Mouse (Mus musculus): ENCODE measurements around the gene Adarb2. TPM values are rescaled to one million over a fixed set of nuclear protein-coding genes. Genes with fewer than 3 reads are reported as not detected.

The Adarb2 gene
- polyA plus RNA-seq, 1 experiment, result 8.3 TPM

DNA sequence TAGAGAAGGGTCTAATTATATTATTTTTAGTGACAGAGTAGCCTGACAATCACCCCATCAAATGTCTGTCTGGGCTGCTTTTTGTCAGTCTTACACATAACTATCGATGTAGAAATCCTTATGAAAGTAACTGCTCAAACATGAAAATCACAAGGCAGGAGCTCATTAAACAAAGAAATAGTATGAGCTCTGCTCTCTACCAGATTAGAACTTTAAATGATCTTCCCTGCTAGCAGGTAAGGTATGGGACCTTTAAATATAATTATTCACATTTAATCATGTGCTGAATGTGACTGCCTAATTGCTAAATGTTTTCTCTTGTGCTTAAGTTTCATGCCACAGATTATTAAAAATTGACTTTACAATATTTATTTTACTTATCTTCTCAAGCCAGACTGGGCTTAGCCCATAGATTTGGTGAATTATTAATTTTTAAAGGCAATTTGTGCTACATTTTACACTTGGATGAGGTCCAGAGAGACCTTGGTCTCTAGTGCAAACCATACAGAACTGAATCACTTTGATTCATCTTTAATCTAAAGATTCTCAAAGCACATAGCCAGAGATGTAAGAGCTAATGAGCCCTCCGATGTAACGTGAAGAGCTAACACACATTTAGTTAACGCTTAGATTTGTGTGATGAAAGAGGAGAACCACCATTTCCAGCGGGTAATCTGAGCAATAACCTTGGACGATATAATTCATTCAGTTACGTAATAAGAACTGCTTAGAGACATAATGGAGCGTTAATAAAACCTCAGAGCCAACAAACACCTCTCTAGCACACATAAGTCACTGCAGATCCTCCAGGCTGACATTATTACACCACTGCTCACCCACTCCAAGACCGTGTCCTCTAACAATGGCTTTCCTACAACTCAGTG is 323.3 kb downstream of the Adarb2 start:
- TF ChIP-seq CTCF (IDR thresholded peaks at IDR 0.05; ENCODE audit: extremely low read depth, insufficient read depth, low read length), result no peak
- no peak for TF ChIP-seq POLR2A (IDR thresholded peaks at IDR 0.05; ENCODE audit: extremely low read depth, insufficient read depth, low read length)
- Histone ChIP-seq H3K27ac (ENCODE audit: insufficient read depth, low read length) (no peak overlapping the region), H3K4me1 (ENCODE audit: control insufficient read depth, insufficient read depth, low read length) (no peaks in the 10 kb centered on the region; the same call in 1 of the 2 replicates), H3K4me3 (ENCODE audit: insufficient read depth, low read length) (no peak overlapping the region)

DNA sequence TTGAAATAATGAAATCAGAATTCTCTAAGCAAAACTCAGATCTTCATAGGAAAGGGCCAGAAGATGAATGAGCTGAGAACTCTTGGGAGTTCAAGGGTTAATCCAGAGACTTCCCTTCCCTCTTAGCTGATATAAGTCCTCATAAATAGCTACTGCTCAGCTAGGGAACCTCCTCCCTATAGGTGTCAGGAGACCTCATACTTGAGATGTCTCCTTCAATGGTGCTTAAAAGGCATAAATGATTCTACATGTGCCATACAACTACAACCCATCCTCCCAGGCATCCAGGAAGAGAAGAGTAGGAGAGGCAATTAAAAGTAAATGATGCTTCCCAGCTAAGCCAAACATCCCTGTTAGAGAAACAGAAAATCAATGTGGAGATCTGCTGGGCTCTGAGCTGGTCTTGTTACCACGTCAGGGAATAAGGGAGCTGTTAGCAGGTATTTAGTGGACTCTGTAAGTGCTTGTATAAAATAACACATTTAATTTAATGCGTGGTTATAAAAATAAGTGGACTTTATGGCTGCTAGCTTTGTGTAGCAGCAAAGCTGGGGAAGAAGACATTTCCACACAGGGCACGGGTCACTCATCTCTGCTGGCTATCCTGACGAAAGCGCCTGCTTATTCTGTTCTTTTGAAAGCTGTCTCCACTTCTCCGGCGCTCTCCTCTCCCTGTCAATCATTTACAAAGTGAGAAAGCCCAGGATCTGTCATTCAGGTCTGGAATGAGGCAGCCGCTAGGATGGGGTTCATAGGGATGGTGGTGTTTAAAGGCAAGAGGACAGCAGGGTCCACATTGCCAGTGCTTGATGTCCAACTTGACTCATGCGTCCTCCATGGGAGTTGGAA is 331.8 kb downstream of the Adarb2 start:
- no peak overlapping the region for H3K4me3 ChIP-seq (ENCODE audit: insufficient read depth, low read length)
- no peak overlapping the region for H3K27ac ChIP-seq (ENCODE audit: insufficient read depth, low read length)
- no peak for TF ChIP-seq POLR2A (IDR thresholded peaks at IDR 0.05; ENCODE audit: extremely low read depth, insufficient read depth, low read length)
- no peak for TF ChIP-seq CTCF (IDR thresholded peaks at IDR 0.05; ENCODE audit: extremely low read depth, insufficient read depth, low read length)
- no peaks in the 10 kb centered on the region for H3K4me1 ChIP-seq (ENCODE audit: control insufficient read depth, insufficient read depth, low read length)

DNA sequence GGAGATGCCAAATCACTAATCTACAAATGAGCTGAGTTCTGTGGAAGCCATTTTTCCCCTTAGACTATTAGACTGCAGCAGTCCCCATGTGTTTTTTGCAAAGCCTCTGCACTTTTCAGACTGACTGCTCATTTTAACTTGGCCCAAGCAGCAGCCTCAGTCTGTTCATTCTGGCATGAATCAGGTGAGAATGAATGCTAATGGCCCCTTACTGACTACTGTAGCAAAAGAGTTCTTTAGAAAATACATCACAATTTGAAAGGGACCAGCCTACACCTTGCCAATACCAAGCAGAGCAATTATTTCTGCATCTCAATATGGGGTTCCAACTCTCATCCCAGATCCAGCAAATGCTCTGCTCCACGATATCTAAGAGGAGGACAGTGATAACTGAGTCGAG is 335.8 kb downstream of the Adarb2 start:
- H3K4me3 ChIP-seq (ENCODE audit: insufficient read depth, low read length), result no peak overlapping the region
- no peak overlapping the region for H3K27ac ChIP-seq (ENCODE audit: insufficient read depth, low read length)
- H3K4me1 ChIP-seq (ENCODE audit: control insufficient read depth, insufficient read depth, low read length), result no peaks in the 10 kb centered on the region
- TF ChIP-seq CTCF (IDR thresholded peaks at IDR 0.05; ENCODE audit: extremely low read depth, insufficient read depth, low read length) (no peak), POLR2A (IDR thresholded peaks at IDR 0.05; ENCODE audit: extremely low read depth, insufficient read depth, low read length) (no peak)

DNA sequence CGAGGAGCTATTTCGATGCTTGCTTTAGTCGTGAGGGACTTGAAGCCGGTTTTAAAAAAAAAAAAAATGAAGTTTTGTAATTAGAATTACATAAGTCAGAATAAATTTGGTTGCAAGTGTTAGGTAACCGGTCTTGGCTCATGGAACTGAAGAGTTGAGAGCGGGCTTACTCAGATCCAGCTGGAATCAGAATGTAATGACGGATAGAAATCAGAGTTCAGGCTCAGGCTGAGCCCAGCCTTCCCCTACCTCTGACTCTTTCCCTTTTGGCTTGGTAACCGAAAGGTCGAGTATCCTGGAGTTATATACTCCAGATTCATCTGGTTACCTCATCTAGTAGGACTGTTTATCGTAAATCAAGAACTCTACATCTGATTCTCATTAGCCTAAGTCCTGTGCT is 336.2 kb downstream of the Adarb2 start:
- no peak overlapping the region for H3K4me3 ChIP-seq (ENCODE audit: insufficient read depth, low read length)
- H3K27ac ChIP-seq (ENCODE audit: insufficient read depth, low read length), result no peak overlapping the region
- TF ChIP-seq POLR2A (IDR thresholded peaks at IDR 0.05; ENCODE audit: extremely low read depth, insufficient read depth, low read length) (no peak), CTCF (IDR thresholded peaks at IDR 0.05; ENCODE audit: extremely low read depth, insufficient read depth, low read length) (no peak)
- no peaks in the 10 kb centered on the region for H3K4me1 ChIP-seq (ENCODE audit: control insufficient read depth, insufficient read depth, low read length)

DNA sequence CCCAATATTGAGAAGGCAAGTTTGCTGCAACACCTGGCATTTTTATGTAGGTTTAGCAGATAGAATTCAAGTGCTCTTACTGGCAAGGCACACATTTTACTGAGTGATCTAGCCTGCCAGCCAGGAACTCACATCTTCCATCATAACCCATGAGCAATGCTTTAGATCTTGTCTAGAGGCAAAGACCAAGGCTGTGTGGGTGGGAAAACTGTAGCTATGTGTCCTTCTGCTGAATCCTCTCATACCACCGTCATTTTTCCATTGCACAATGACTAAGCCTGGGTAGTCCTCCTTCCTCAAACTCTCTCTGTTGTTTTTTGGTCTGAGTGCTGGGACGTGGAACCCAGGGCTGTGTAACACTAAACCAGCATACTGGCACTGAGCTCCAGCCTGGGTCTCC is 340.0 kb downstream of the Adarb2 start:
- TF ChIP-seq POLR2A (IDR thresholded peaks at IDR 0.05; ENCODE audit: extremely low read depth, insufficient read depth, low read length) (no peak), CTCF (IDR thresholded peaks at IDR 0.05; ENCODE audit: extremely low read depth, insufficient read depth, low read length) (no peak)
- no peak overlapping the region for H3K27ac ChIP-seq (ENCODE audit: insufficient read depth, low read length)
- H3K4me1 ChIP-seq (ENCODE audit: control insufficient read depth, insufficient read depth, low read length), result no peaks in the 10 kb centered on the region
- H3K4me3 ChIP-seq (ENCODE audit: insufficient read depth, low read length), result no peak overlapping the region

DNA sequence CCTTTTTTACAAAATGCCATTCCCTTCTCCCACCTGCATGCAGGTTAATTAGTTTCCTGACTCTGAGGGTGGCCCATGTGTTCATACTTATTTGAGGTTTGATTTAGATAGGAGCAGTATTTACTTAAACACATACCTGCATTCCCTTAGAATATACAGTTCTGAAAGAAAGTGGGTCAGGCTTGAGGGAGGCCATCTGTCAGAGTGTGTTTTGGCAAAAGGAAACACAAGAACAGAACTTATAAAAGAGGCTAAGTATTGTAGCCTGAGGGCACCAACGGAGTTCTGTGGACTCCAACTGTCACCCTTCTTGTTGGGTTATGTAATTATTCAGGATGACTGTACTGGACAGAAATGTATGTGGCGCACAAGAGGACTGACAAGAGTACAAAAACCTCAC is 349.6 kb downstream of the Adarb2 start:
- TF ChIP-seq CTCF (IDR thresholded peaks at IDR 0.05; ENCODE audit: extremely low read depth, insufficient read depth, low read length) (no peak), POLR2A (IDR thresholded peaks at IDR 0.05; ENCODE audit: extremely low read depth, insufficient read depth, low read length) (no peak)
- Histone ChIP-seq H3K4me1 (ENCODE audit: control insufficient read depth, insufficient read depth, low read length) (no peaks in the 10 kb centered on the region), H3K4me3 (ENCODE audit: insufficient read depth, low read length) (no peak overlapping the region), H3K27ac (ENCODE audit: insufficient read depth, low read length) (no peak overlapping the region)

DNA sequence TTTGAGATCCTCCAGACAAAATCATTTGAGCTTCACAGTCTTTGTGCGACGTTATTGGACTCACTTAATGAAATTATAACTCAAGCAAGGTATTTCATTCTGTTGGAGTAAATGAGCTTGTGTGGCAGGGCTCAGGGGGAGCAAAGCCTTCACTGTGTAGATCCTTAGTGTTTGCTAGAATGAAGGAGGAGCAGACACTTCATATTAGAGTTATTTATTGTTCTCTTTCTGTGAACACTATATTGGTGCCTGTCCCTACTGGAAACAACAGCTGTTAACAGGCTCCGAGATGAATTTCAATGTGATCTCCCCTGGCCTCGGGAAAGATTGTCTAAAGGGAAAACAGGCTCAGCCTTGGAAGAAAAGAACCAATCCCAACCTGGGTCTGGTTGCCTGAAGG is 355.1 kb downstream of the Adarb2 start:
- no peak overlapping the region for H3K4me3 ChIP-seq (ENCODE audit: insufficient read depth, low read length)
- H3K27ac ChIP-seq (ENCODE audit: insufficient read depth, low read length), result no peak overlapping the region
- no peak for TF ChIP-seq CTCF (IDR thresholded peaks at IDR 0.05; ENCODE audit: extremely low read depth, insufficient read depth, low read length)
- no peak for TF ChIP-seq POLR2A (IDR thresholded peaks at IDR 0.05; ENCODE audit: extremely low read depth, insufficient read depth, low read length)
- H3K4me1 ChIP-seq (ENCODE audit: control insufficient read depth, insufficient read depth, low read length), result no peaks in the 10 kb centered on the region

DNA sequence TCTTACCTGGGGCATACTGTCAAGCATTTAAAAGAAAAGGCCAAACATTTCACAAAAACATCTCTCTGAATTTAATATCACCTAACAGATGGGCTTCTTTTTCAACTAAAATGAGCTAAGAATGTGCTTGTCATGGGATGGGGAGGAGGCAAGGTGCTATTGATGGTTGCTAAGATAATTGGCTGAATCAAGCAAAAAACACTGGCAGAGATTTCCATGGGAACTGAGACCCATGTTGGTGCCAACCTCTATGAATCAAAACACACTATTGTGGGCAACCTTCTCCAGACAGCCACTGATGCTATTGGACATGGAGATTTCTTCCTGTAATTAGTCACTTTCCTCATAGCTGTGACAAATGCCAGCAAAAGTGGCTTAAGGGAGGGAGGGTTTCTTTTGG is 357.8 kb downstream of the Adarb2 start:
- Histone ChIP-seq H3K4me3 (ENCODE audit: insufficient read depth, low read length) (no peak overlapping the region), H3K4me1 (ENCODE audit: control insufficient read depth, insufficient read depth, low read length) (no peaks in the 10 kb centered on the region), H3K27ac (ENCODE audit: insufficient read depth, low read length) (no peak overlapping the region)
- TF ChIP-seq POLR2A (IDR thresholded peaks at IDR 0.05; ENCODE audit: extremely low read depth, insufficient read depth, low read length) (no peak), CTCF (IDR thresholded peaks at IDR 0.05; ENCODE audit: extremely low read depth, insufficient read depth, low read length) (no peak)

DNA sequence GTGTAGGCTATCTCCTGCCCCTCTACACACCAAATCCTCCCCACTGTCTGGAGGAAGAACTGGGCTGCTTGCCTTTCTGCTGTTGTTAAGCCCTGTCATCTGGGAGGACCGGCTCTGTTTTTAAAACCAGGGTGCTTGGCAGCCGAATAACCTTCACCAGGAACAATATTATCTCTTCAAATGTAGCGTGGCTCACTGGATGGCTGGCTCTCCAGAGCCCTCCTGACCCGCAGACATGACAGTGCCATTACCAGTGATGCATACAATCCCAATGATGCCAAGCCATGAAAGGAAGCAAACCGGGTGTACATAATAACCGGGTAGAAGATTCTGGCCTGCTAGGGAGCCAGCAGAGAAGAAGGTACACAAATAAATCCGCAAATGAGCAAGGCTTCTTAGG is 360.5 kb downstream of the Adarb2 start:
- Histone ChIP-seq H3K27ac (ENCODE audit: insufficient read depth, low read length) (no peak overlapping the region), H3K4me1 (ENCODE audit: control insufficient read depth, insufficient read depth, low read length) (no peaks in the 10 kb centered on the region), H3K4me3 (ENCODE audit: insufficient read depth, low read length) (no peak overlapping the region)
- TF ChIP-seq POLR2A (IDR thresholded peaks at IDR 0.05; ENCODE audit: extremely low read depth, insufficient read depth, low read length) (no peak), CTCF (IDR thresholded peaks at IDR 0.05; ENCODE audit: extremely low read depth, insufficient read depth, low read length) (no peak)
